Mouse (Mus musculus) cerebellum, postnatal 4 days (tissue): ENCODE results near the gene Vmn2r32.
"Not testable (repeated sequence)": the region's sequence is repeated elsewhere in the genome, so short reads cannot be mapped to it uniquely, and the experiment has no call there.

Experiments used
- DNase-seq, 2 experiments: peaks; one replicate each; pipeline ENCODE4 v3.0.0; 2022; ENCODE audit warnings: low spot score in 2 of 2, mixed read lengths in 1 of 2

Vmn2r32 gene

DNA sequence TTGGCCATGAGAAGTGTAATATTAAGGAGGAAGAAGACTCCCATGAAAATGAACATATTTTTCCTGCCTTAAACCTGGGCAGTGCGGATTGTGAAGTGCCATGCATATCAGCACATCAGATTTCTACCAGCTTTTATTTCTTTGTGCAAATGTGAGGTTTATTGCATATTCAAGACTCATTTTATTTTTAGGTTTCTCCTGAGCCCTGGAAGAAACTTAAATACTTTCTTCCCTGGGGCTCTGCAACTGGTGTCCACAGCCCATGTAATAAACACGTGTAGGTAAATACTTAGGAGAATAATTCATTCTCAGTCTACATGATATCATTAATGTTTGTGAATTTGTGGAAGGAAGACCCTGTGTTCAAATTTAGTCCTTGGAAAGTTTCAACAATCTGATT is at the start of gene Vmn2r32:
Gene Vmn2r32, minus strand, starts transcription at position 101 of the 400 bp plus-strand sequence.
- not testable (repeated sequence) for DNase-seq
